Mouse (Mus musculus) CD4-positive naive resting alpha-beta T cell, adult 57 days (primary cell): ENCODE data around the gene Il1b. TPM values are rescaled to one million over a fixed set of nuclear protein-coding genes. Genes with fewer than 3 reads are reported as not detected.

ENCODE experiments used
- total RNA-seq: library from RNA; stranded (reverse); gene quantifications from one replicate; pipeline ENCODE4 v1.2.4, GENCODE M21; 2023

Gene Il1b
- total RNA-seq: 15.8 TPM

DNA sequence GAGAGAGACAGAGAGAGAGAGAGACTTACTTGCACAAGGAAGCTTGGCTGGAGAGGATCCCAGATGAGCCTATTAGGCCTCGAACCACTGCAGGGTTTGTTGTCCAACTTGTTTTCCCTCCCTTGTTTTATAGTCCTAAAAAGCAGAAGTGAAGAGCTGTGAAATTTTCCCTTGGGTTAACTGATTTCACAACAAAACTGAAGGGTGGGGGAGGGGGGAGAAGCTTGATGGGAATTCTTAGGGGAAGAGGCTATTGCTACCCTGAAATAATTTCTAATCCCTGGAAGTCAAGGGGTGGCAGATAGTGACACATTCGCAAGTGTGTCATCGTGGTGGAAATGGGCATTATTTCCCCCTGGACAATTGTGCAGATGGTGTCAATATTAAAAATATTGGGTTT lies at the start of gene Il1b:
Il1b (minus strand) TSS at position 101 of the 400 bp plus-strand sequence.

Other genes starting within 250 kb of the Il1b start
- gene Chchd5, start 241.4 kb downstream of the Il1b start, total RNA-seq: 15.7 TPM
- 249 TPM for gene Slc20a1, start 172.4 kb downstream of the Il1b start, total RNA-seq
- 1.1 TPM for gene Ckap2l, start 73.9 kb downstream of the Il1b start, total RNA-seq
- not detected for gene Il1a, start 61.2 kb downstream of the Il1b start, total RNA-seq
- not detected for gene F830045P16Rik, start 165.5 kb upstream of the Il1b start, total RNA-seq
- 9.6 TPM for gene Sirpa, start 221.7 kb upstream of the Il1b start, total RNA-seq